Mouse (Mus musculus) stomach, embryonic 16.5 days (tissue): ENCODE results near the gene Olfr524. TPM values are rescaled to one million over a fixed set of nuclear protein-coding genes. Genes with fewer than 3 reads are reported as not detected.

Experiments
- ATAC-seq: fragments of 200-750 bp; cut with Nextera tagmentation; 2 replicates; pipeline ENCODE4 v1.8.0; 2017; ENCODE audit warnings: moderate number of reproducible peaks, moderate TSS enrichment; ENCODE audit not compliant: insufficient read depth, low FRiP score
- H3K27ac ChIP-seq: fragments of 300-500 bp; sonication (generic); 2 replicates; pipeline ENCODE4 v1.5.1; 2014; ENCODE audit warnings: low read length
- H3K27me3 ChIP-seq: fragments of 300-500 bp; sonication (generic); 2 replicates; pipeline ENCODE4 v1.6.1; 2014; ENCODE audit warnings: low read length, control low read depth, mixed read lengths; ENCODE audit not compliant: control insufficient read depth, insufficient read depth
- H3K36me3 ChIP-seq: fragments of 300-500 bp; sonication (generic); 2 replicates; pipeline ENCODE4 v1.6.1; 2014; ENCODE audit warnings: low read length; ENCODE audit not compliant: control insufficient read depth, insufficient read depth
- H3K4me1 ChIP-seq: fragments of 300-500 bp; sonication (generic); 2 replicates; pipeline ENCODE4 v1.6.1; 2014; ENCODE audit warnings: low read length, control low read depth, mixed read lengths; ENCODE audit not compliant: control insufficient read depth, insufficient read depth
- H3K4me2 ChIP-seq: fragments of 300-500 bp; sonication (generic); 2 replicates; pipeline ENCODE4 v1.6.1; 2014; ENCODE audit warnings: low read depth, low read length, mixed read lengths
- H3K4me3 ChIP-seq: fragments of 300-500 bp; sonication (generic); replicated peaks from 2 replicates; pipeline ENCODE4 v1.5.1; 2014; ENCODE audit warnings: mild to moderate bottlenecking, low read length
- H3K9ac ChIP-seq: fragments of 300-500 bp; sonication (generic); 2 replicates; pipeline ENCODE4 v1.6.1; 2014; ENCODE audit warnings: low read length
- H3K9me3 ChIP-seq: fragments of 300-500 bp; sonication (generic); replicated peaks from 2 replicates; pipeline ENCODE4 v1.6.1; 2016; ENCODE audit warnings: low read length, control low read depth; ENCODE audit not compliant: control insufficient read depth
- WGBS: fragments of 180-500 bp; shearing (Covaris S2); extraction: QIAGEN DNeasy Blood & Tissue Kit; methylation state at CpG from one replicate; pipeline ENCODE4 v1.1.7; 2014; 5-methylcytosine and 5-hydroxymethylcytosine counted together
- polyA plus RNA-seq: library from polyadenylated mRNA; unstranded; fragments of >200 nt; fragmentation: Nextera tagmentation; extraction: Ambion mirVana; gene quantifications from 2 replicates; pipeline ENCODE4 v1.2.1, GENCODE M21; 2015

Olfr524 gene
- polyA plus RNA-seq, 1 experiment from 2014 or later: not detected

DNA sequence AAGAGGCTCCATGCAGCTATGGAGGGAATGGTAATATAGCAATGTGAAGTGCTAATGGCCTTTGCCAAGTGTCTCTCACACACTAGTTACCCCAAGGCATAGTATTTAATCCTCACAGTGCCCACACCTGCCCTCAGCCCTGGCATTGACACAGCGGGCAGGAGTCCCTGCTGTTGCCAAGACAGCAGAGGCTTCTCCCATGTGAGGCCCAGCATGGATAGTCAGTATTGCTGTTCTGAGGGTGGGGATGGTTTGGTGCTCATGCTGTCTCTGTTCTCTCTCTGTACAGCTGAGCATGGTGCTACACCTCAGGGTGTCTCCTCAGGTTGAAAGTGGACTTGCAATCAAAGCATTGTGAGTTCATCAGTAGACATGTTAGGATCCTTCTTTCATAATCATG, 15.3 kb downstream of the Olfr524 start:
- WGBS: 85% methylated on average over 1 of the region's 1 CpGs
- no peak for ATAC-seq
- no peak overlapping the region for H3K4me2 ChIP-seq
- no peaks in the 10 kb centered on the region for H3K4me1 ChIP-seq
- H3K9ac ChIP-seq: no peak overlapping the region
- H3K27ac ChIP-seq: no peak overlapping the region
- H3K27me3 ChIP-seq: no peaks in the 10 kb centered on the region
- H3K9me3 ChIP-seq: no peaks in the 10 kb centered on the region
- H3K36me3 ChIP-seq: no peaks in the 10 kb centered on the region
- H3K4me3 ChIP-seq: no peak overlapping the region

- Histone ChIP-seq H3K36me3 (no peaks in the 10 kb centered on the region), H3K4me1 (no peaks in the 10 kb centered on the region), H3K27ac (no peak overlapping the region), H3K9me3 (no peaks in the 10 kb centered on the region), H3K27me3 (no peaks in the 10 kb centered on the region), H3K9ac (no peak overlapping the region), H3K4me2 (no peak overlapping the region), H3K4me3 (no peak overlapping the region)
- 69% methylated on average over 4 of the region's 4 CpGs for WGBS
- no peak for ATAC-seq
Measured at GRCm38 (mm10) chr7:140188391-140189328, 17.1 kb downstream of the Olfr524 start.

DNA sequence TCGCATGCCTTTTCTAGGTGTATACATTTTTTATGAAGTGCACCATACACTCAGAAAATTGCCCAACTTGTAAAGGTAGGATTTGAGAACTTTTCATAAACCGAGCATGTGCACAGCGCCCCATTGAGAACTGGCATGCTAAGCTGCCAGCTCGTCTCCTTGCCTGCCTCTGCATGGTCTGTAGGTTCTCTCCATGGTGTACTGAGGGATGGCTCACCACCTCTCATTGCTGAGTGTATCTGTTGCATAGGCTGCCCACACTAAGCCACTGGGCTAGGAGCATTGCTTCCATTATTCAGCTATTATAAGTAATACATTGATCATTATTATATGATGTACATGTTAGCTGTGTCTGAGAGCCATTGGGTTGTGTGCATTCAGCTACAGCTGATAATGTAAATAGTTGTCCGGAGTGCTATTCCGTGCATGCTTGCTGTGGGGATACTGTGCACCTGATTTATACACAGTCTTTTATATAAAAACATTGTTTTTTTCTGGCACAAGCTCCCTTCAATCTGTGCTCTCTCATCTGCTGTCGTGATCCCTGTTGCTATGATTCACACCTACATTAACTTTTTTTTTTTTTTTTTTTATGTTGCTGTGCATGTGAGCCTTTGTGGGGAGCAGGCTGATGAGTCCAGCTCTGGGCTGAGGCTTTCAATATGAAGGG, 17.9 kb downstream of the Olfr524 start:
- 83% methylated on average over 7 of the region's 7 CpGs for WGBS
- H3K9ac ChIP-seq: no peak overlapping the region
- no peak overlapping the region for H3K4me2 ChIP-seq
- no peaks in the 10 kb centered on the region for H3K4me1 ChIP-seq
- no peaks in the 10 kb centered on the region for H3K36me3 ChIP-seq
- no peak overlapping the region for H3K27ac ChIP-seq
- no peak for ATAC-seq
- H3K9me3 ChIP-seq: no peaks in the 10 kb centered on the region
- H3K27me3 ChIP-seq: no peaks in the 10 kb centered on the region
- H3K4me3 ChIP-seq: no peak overlapping the region

GRCm38 (mm10) chr7:140186646-140187620, 18.8 kb downstream of the Olfr524 start:
- no peaks in the 10 kb centered on the region for H3K36me3 ChIP-seq
- H3K4me1 ChIP-seq: no peaks in the 10 kb centered on the region
- no peaks in the 10 kb centered on the region for H3K9me3 ChIP-seq
- no peak for ATAC-seq
- H3K27me3 ChIP-seq: no peaks in the 10 kb centered on the region
- no peak overlapping the region for H3K4me3 ChIP-seq
- H3K9ac ChIP-seq: no peak overlapping the region
- H3K4me2 ChIP-seq: no peak overlapping the region
- H3K27ac ChIP-seq: no peak overlapping the region
- WGBS: 61% methylated on average over 18 of the region's 18 CpGs

DNA sequence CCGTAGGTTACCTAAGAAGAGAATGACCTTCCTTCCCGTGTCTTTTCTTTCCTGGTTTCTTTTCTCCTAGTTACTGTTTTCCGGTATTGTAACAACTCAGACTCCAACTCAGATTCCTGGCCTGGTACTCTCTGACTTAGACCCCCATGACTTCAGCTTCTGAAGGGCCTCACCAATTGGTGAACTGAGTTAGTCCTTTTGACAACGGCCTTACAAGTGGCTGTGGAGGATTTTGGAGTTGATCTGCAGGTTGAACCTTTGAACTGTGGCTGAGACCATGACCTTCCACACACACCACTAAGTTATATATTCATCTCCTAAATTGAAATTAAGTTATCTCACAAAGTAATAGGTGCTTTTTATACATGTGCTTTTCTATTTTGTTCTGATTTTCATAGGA, 21.6 kb downstream of the Olfr524 start:
- no peak overlapping the region for H3K9ac ChIP-seq
- no peaks in the 10 kb centered on the region for H3K36me3 ChIP-seq
- H3K27ac ChIP-seq: no peak overlapping the region
- no peaks in the 10 kb centered on the region for H3K9me3 ChIP-seq
- no peak for ATAC-seq
- H3K27me3 ChIP-seq: no peaks in the 10 kb centered on the region
- no peaks in the 10 kb centered on the region for H3K4me1 ChIP-seq
- no peak overlapping the region for H3K4me2 ChIP-seq
- H3K4me3 ChIP-seq: no peak overlapping the region
- 77% methylated on average over 4 of the region's 4 CpGs for WGBS

DNA sequence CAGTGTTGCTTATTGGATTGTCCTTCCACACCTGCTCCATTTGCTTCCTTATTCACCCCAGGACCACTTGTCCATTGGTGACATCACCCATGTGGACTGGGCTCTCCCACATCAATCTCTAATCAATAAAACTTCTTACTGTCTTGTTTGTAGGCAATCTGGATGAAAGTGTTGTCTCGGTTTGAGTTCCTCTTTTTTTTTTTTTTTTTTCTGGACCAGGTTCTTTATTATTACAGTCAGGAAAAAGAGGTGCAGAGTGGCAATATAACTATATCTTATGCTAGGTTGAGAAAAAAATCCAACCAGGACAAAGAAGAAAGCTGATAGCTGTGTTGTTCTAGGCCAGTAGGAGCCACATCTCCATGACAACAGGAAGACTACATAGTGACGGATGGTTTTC, 25.1 kb downstream of the Olfr524 start:
- H3K36me3 ChIP-seq: no peaks in the 10 kb centered on the region
- no peaks in the 10 kb centered on the region for H3K4me1 ChIP-seq
- no peak overlapping the region for H3K27ac ChIP-seq
- no peak overlapping the region for H3K4me2 ChIP-seq
- ATAC-seq: no peak
- no peak overlapping the region for H3K9ac ChIP-seq
- H3K27me3 ChIP-seq: no peaks in the 10 kb centered on the region
- 70% methylated on average over 2 of the region's 2 CpGs for WGBS
- H3K4me3 ChIP-seq: no peak overlapping the region
- H3K9me3 ChIP-seq: no peaks in the 10 kb centered on the region

GRCm38 (mm10) chr7:140179176-140179575, 26.6 kb downstream of the Olfr524 start:
- ATAC-seq: no peak
- Histone ChIP-seq H3K36me3 (no peaks in the 10 kb centered on the region), H3K4me3 (no peak overlapping the region), H3K4me2 (no peak overlapping the region), H3K4me1 (no peaks in the 10 kb centered on the region), H3K27me3 (no peaks in the 10 kb centered on the region), H3K9ac (no peak overlapping the region), H3K27ac (no peak overlapping the region), H3K9me3 (no peaks in the 10 kb centered on the region)
- WGBS: 89% methylated on average over 2 of the region's 2 CpGs

GRCm38 (mm10) chr7:140172936-140173335, 32.8 kb downstream of the Olfr524 start, which contains the start of gene Olfr523:
Gene Olfr523, plus strand, starts transcription at chr7:140173217.
- H3K4me3 ChIP-seq: no peak within 1 kb of the TSS
- no peaks in the 10 kb centered on the region for H3K36me3 ChIP-seq
- no peak within 1 kb of the TSS for H3K9ac ChIP-seq
- no peaks in the 10 kb centered on the region for H3K27me3 ChIP-seq
- ATAC-seq: no peak
- no peaks in the 10 kb centered on the region for H3K9me3 ChIP-seq
- no peaks in the 10 kb centered on the region for H3K4me1 ChIP-seq
- no peak within 1 kb of the TSS for H3K27ac ChIP-seq
- 35% methylated on average over 1 of the region's 1 CpGs for WGBS
- no peak within 1 kb of the TSS for H3K4me2 ChIP-seq
